Mouse (Mus musculus) cerebellum, adult 2 months (tissue): Measurements from ENCODE around the gene Stard10.

Experiments used
- CTCF ChIP-seq: fragments of 200-500 bp; IDR thresholded peaks from 2 replicates; pipeline ENCODE4 v1.5.1; 2011; ENCODE audit warnings: low read depth, mild to moderate bottlenecking, control low read depth, low read length, moderate library complexity, borderline replicate concordance; ENCODE audit not compliant: insufficient read depth
- POLR2A ChIP-seq: fragments of 200-500 bp; IDR thresholded peaks from 2 replicates; pipeline ENCODE4 v1.6.1; 2011; ENCODE audit warnings: low read length, control low read depth, borderline replicate concordance; ENCODE audit not compliant: insufficient read depth

DNA sequence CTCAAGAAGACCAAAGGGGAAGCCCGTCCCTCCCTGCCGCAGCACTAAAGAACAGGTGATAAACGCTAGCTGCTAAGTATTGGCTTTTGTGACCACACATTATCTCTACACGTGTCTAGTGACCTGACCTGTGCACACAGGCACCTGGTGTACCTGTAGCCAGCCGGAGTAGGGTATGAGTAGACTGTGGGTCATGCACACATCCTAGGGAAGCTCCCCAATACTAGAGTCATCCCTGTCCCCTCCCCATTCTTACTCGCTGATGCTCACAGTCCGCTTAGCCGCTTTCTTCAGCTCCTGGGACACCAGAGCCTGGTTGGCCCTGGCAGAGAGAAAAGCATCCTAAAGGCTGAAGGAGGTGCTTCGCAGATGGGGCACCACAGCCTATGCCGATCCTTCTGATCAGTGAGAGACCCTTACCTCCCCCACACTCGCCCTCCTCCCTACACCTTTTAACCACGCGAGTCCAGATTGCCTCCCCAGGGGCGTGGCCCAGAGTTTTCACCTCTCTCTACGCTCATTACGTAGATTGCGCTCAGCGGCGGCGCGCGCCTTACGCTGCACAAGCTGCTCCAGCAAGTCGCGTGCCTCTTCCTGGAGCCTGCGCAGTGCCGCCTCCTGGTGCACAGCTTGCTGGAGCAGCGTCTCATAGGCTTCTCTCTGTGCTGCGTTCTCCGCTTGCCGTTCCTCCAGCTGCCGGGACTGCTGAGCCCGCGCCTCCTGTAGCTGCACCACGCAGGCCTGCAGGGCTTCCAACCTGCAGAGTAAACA lies 20.4 kb upstream of the Stard10 start:
- no peak for TF ChIP-seq CTCF
- TF ChIP-seq POLR2A = peak; percentile 66
